Mouse (Mus musculus) liver, embryonic 11.5 days (tissue): Measurements from ENCODE around the gene Ifng. TPM values are rescaled to one million over a fixed set of nuclear protein-coding genes. Genes with fewer than 3 reads are reported as not detected.

ENCODE experiments used
- polyA plus RNA-seq: library from polyadenylated mRNA; unstranded; fragments of >200 nt; fragmentation: Nextera tagmentation; extraction: Ambion mirVana; gene quantifications from 2 replicates; pipeline ENCODE4 v1.2.1, GENCODE M21; 2014

Gene Ifng
- polyA plus RNA-seq, 1 experiment from 2014 or later = not detected

Other genes starting within 250 kb of the Ifng start
- gene Il22, start 236.1 kb upstream of the Ifng start, polyA plus RNA-seq = not detected in 2 replicates
- not detected in 2 replicates for gene Gm32717, start 200.3 kb upstream of the Ifng start, polyA plus RNA-seq
- gene Gm32802, start 182.4 kb upstream of the Ifng start, polyA plus RNA-seq = not detected in 2 replicates
- gene Iltifb, start 146.0 kb upstream of the Ifng start, polyA plus RNA-seq = not detected in 2 replicates
- gene Gm9040, start 114.1 kb upstream of the Ifng start, polyA plus RNA-seq = not detected in 2 replicates
- not detected in 2 replicates for gene Gm9044, start 108.6 kb upstream of the Ifng start, polyA plus RNA-seq
- not detected in 2 replicates for gene Gm9045, start 103.2 kb upstream of the Ifng start, polyA plus RNA-seq
- not detected in 2 replicates for gene Gm9046, start 97.8 kb upstream of the Ifng start, polyA plus RNA-seq
- 0.09 TPM in 1 of 2 replicates, not detected in the other for gene Gm9048, start 92.4 kb upstream of the Ifng start, polyA plus RNA-seq
- gene Gm9049, start 86.9 kb upstream of the Ifng start, polyA plus RNA-seq = not detected in 2 replicates